Mouse (Mus musculus): Measurements from ENCODE around the gene Xylt2. TPM values are rescaled to one million over a fixed set of nuclear protein-coding genes. Genes with fewer than 3 reads are reported as not detected.

The Xylt2 gene
- polyA plus RNA-seq (2012; ENCODE audit: low replicate concordance), result 11.8 and 17.3 TPM in 2 replicates

DNA sequence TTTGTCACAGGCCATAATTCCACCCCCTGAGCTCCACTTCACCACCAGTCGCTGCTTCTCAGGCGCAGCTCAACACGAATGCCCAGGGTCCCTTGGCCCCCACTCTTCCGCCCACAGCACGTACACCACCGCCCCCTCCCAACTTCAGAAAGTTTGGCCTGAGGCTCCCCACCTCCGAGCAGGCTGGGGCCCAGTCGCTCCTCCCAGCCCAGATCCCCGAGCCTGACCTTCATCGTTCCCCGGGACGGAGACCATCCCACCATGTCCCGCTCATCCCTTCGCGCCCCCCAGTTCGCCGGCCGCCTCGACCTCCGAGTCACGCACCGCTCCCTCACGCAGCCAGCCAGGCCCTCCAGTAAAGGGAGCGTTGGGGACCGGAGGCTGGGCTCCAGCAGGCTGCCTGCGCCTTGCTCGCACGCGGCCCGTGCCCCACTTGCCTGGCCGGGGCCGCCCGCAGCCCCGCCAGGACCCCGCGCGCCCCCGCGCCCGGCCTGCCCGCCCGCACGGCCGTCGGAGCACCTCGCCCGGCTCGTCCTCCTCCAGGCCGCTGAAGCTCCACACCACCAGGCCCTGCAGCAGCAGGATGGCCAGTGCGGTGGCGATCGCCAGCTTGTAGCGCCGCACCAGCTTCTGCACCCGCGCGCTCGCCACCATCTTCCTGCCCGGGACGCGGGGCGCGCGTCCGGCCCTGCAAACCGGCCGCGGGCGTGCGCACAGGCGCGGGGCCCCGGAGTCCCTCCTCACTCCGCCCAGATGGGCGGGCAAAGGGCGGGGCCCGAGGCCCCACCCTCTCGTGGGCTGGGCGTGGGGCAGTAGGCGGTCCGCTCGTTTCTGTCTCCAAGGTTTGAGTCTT is at the start of gene Xylt2:
Xylt2 (minus strand) TSS at position 762 of the 853 bp plus-strand sequence.

DNA sequence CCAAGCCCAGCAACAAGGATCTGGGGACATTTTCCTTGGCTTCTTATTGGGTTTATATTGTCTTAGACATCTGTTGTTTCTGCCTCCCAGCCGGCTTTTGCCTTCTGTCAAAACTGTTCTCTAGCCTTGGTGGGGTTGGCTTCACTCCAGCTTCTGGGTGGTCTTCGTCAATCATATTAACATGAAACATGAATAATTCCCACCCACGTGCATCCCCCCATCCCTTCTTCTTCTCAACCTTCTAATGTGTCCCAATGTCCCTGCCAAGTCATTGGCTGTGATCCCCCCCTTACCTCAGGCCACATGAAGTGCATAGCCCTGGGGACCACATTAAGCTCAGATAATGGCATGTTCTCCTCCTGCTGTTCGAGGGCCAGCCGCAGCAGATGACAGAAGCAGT is 27.2 kb upstream of the Xylt2 start, which contains the start of gene Gm11541:
Gm11541 (minus strand) TSS at position 28 of the 400 bp plus-strand sequence.

DNA sequence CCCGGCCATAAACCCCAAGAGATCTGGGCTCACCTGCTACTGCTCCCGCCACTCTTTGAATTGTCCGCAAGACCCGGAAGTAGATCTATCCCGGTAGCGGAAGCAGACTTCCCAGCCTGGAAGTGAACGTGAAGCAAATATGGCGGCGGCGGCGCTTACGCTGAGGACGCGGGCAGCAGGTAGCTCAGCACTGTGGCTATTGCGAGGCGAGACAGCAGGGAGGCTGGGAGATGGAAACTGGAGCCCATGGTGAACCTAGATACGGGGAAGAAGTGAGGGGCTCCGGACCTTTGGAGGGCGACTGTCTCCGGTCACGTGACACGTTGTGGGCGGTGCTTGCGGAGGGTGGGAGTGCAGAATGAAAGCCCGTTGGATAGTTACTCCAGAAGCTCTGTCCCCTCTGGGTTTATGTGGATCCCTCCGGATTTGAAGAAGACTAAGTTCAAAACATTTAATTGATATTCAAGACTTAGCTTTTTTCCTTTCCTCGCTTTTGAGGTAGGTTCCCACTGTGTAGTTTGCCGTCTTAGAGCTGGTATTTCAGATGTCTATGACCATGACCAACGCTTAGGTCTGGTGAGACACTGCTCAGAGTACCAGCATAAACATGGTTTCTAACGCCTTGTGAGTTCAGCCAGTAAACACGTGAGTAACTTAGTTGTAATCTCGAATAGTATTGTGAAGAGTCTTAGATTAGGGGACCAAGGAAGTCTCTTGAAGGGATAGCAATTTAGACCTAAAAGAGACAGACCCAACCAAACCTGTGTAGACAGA is 23.5 kb downstream of the Xylt2 start, which contains the start of the genes Mrpl27 and Eme1:
Mrpl27 (plus strand) TSS at position 105 of the 774 bp plus-strand sequence.
Eme1 (minus strand) TSS at position 302 of the 774 bp plus-strand sequence.

DNA sequence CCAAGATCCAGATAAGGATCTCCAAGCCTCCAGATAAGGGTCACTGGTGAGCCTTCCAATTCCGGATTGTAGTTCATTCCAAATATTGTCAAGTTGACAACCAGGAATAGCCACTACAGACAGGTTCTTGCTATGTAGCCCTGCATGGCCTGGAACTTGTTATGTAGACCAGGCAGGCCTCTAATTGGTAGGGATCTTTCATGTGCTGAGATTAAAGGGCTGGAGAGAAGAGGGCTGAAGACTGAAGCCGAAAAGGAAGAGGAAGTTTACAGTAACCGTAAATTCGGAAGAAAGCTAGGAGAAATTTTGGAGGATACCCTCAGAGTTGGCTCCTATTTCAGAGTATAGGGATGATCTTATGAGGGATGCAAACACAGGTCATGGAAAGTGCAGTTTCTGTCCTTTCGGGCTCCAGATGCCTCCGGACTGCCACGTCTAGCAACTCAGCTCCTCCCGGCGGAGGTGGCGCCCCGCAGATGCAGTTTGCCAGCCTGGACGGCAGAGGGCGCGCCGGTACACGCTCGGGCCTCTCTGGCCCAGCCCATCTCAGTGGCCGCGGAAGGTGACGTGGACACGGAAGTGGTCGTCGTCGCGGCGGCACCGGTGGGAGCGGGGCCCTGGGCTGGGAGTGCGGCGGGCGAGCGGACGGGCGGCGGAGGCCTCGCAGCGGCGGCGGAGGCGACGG is 48.0 kb downstream of the Xylt2 start, which contains the start of gene Lrrc59:
Lrrc59 (plus strand) TSS at position 569 of the 685 bp plus-strand sequence.

Other genes starting within 250 kb of the Xylt2 start
- gene Cacna1g, start 203.3 kb downstream of the Xylt2 start, polyA plus RNA-seq (2012; ENCODE audit: low replicate concordance), result 10.0 and 13.3 TPM in 2 replicates
- gene Spata20, start 191.3 kb downstream of the Xylt2 start, polyA plus RNA-seq (2012; ENCODE audit: low replicate concordance), result not detected in 2 replicates
- gene Epn3, start 177.5 kb downstream of the Xylt2 start, polyA plus RNA-seq (2012; ENCODE audit: low replicate concordance), result not detected in 2 replicates
- not detected in 2 replicates for gene Mycbpap, start 155.8 kb downstream of the Xylt2 start, polyA plus RNA-seq (2012; ENCODE audit: low replicate concordance)
- gene Rsad1, start 128.3 kb downstream of the Xylt2 start, polyA plus RNA-seq (2012; ENCODE audit: low replicate concordance), result 0.38 and 0.81 TPM in 2 replicates
- 0.27 TPM in 1 of 2 replicates, not detected in the other for gene Chad, start 112.5 kb downstream of the Xylt2 start, polyA plus RNA-seq (2012; ENCODE audit: low replicate concordance)
- gene Acsf2, start 75.6 kb downstream of the Xylt2 start, polyA plus RNA-seq (2012; ENCODE audit: low replicate concordance), result 52.4 and 61.1 TPM in 2 replicates
- 108 and 211 TPM in 2 replicates for gene Lrrc59, start 47.7 kb downstream of the Xylt2 start, polyA plus RNA-seq (2012; ENCODE audit: low replicate concordance)
- gene Mrpl27, start 23.7 kb downstream of the Xylt2 start, polyA plus RNA-seq (2012; ENCODE audit: low replicate concordance), result 24.1 and 26.9 TPM in 2 replicates
- gene Eme1, start 23.6 kb downstream of the Xylt2 start, polyA plus RNA-seq (2012; ENCODE audit: low replicate concordance), result 3.7 and 12.1 TPM in 2 replicates
- not detected in 2 replicates for gene Gm11541, start 27.0 kb upstream of the Xylt2 start, polyA plus RNA-seq (2012; ENCODE audit: low replicate concordance)
- not detected in 2 replicates for gene Cdc34b, start 64.3 kb upstream of the Xylt2 start, polyA plus RNA-seq (2012; ENCODE audit: low replicate concordance)
- not detected in 2 replicates for gene Tmem92, start 105.2 kb upstream of the Xylt2 start, polyA plus RNA-seq (2012; ENCODE audit: low replicate concordance)

Data from leukemia stem cell, adult 10-12 weeks (primary cell).